Mouse (Mus musculus) kidney, postnatal 0 days (tissue): ENCODE measurements around the gene Vps4a. TPM values are rescaled to one million over a fixed set of nuclear protein-coding genes. Genes with fewer than 3 reads are reported as not detected.
A peak's percentile ranks its signal among the peaks of the same experiment; 100 is the strongest.

Experiments
- ATAC-seq: fragments of 200-750 bp; cut with Nextera tagmentation; replicated peaks from 2 replicates; pipeline ENCODE4 v1.8.0; 2017; ENCODE audit warnings: low read depth, moderate number of reproducible peaks, moderate TSS enrichment, moderate library complexity; ENCODE audit not compliant: low FRiP score
- DNase-seq: peaks from one replicate; pipeline ENCODE4 v3.0.0-alpha.2; 2016; ENCODE audit warnings: low spot score
- H3K27ac ChIP-seq: fragments of 300-500 bp; sonication (generic); 2 replicates; pipeline ENCODE4 v1.5.1; 2014; ENCODE audit warnings: mild to moderate bottlenecking
- H3K27me3 ChIP-seq: fragments of 300-500 bp; sonication (generic); 2 replicates; pipeline ENCODE4 v1.6.1; 2014; ENCODE audit warnings: low read length, mixed read lengths; ENCODE audit not compliant: insufficient read depth
- H3K36me3 ChIP-seq: fragments of 300-500 bp; sonication (generic); 2 replicates; pipeline ENCODE4 v1.6.1; 2014; ENCODE audit warnings: low read length, mixed read lengths; ENCODE audit not compliant: insufficient read depth
- H3K4me1 ChIP-seq: fragments of 300-500 bp; sonication (generic); replicated peaks from 2 replicates; pipeline ENCODE4 v1.6.1; 2014; ENCODE audit warnings: antibody characterized with exemption, low read length, mixed read lengths; ENCODE audit not compliant: insufficient read depth
- H3K4me2 ChIP-seq: fragments of 300-500 bp; sonication (generic); 2 replicates; pipeline ENCODE4 v1.6.1; 2014; ENCODE audit warnings: mild to moderate bottlenecking, low read length, moderate library complexity, mixed read lengths
- H3K4me3 ChIP-seq: fragments of 300-500 bp; sonication (generic); replicated peaks from 2 replicates; pipeline ENCODE4 v1.5.1; 2014; ENCODE audit warnings: low read depth, low read length
- H3K9ac ChIP-seq: fragments of 300-500 bp; sonication (generic); 2 replicates; pipeline ENCODE4 v1.6.1; 2014; ENCODE audit warnings: low read depth, low read length
- H3K9me3 ChIP-seq: fragments of 300-500 bp; sonication (generic); replicated peaks from 2 replicates; pipeline ENCODE4 v1.6.1; 2016; ENCODE audit warnings: low read length, inconsistent platforms, mixed read lengths
- CTCF ChIP-seq: IDR thresholded peaks from 2 replicates; pipeline ENCODE4 v1.5.1; 2016; ENCODE audit warnings: antibody characterized with exemption, low read depth, mild to moderate bottlenecking, moderate library complexity
- WGBS: fragments of 180-500 bp; shearing (Covaris S2); extraction: QIAGEN DNeasy Blood & Tissue Kit; methylation state at CpG from one replicate; pipeline ENCODE4 v1.1.7; 2014; 5-methylcytosine and 5-hydroxymethylcytosine counted together
- polyA plus RNA-seq: library from polyadenylated mRNA; unstranded; fragments of >200 nt; fragmentation: Nextera tagmentation; extraction: Ambion mirVana; gene quantifications from 2 replicates; pipeline ENCODE4 v1.2.1, GENCODE M21; 2015

Vps4a gene
- polyA plus RNA-seq, 1 experiment from 2014 or later = 59.6 TPM

DNA sequence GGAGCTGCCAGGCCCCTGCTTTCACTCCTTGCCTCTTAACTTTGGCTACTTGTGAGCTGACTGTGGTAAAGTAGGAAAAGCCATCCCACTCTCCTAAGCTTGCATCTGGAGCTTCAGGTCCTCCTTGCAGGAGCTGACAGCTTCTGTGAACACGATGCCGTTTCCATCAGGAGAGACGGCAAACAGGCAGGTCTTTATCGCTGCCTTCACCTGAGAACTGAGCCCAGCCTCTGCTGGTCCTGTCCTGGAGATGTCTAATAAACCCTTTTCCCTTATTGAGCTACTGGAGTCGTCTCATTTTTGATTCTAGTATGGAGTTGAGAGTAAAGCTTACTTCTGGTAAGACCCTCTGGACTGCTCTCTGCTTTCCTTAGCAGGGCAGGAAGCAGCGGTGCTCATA, 14.5 kb downstream of the Vps4a start:
- WGBS = 90% methylated on average over 6 of the region's 6 CpGs
- ATAC-seq = no peak
- Histone ChIP-seq H3K36me3 (peaks cover 50% of the 10 kb centered on the region), H3K9ac (no peak overlapping the region), H3K4me1 (no peaks in the 10 kb centered on the region), H3K9me3 (no peaks in the 10 kb centered on the region), H3K4me2 (no peak overlapping the region), H3K27me3 (no peaks in the 10 kb centered on the region), H3K27ac (no peak overlapping the region), H3K4me3 (no peak overlapping the region)
- no peak for DNase-seq
- TF ChIP-seq CTCF = no peak

DNA sequence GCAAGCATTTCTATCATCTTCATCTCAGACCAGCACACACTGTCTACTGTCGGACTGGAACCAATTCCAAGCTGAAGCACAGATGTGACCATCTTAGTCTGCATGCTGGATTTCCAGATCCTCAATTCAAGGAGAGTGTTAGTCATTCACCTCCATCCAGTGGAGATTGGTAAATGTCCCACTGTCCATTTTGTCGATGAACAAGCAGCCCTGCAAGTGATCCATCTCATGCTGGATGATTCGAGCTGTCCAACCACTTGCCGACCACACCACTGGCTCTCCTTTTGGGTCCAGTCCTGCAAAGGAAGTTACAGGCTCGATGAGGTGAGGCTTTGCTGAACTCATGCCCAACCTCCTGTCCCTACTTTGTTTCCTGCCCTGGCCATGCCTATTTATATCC, 16.0 kb downstream of the Vps4a start:
- WGBS = 80% methylated on average over 5 of the region's 5 CpGs
- Histone ChIP-seq H3K4me2 (peak overlapping the region; percentile 90; the same call in 1 of the 2 replicates), H3K36me3 (peaks cover 51% of the 10 kb centered on the region), H3K4me1 (no peaks in the 10 kb centered on the region), H3K9me3 (no peaks in the 10 kb centered on the region), H3K9ac (no peak overlapping the region), H3K4me3 (no peak overlapping the region), H3K27ac (no peak overlapping the region), H3K27me3 (no peaks in the 10 kb centered on the region)
- no peak for ATAC-seq
- DNase-seq = no peak
- no peak for TF ChIP-seq CTCF

DNA sequence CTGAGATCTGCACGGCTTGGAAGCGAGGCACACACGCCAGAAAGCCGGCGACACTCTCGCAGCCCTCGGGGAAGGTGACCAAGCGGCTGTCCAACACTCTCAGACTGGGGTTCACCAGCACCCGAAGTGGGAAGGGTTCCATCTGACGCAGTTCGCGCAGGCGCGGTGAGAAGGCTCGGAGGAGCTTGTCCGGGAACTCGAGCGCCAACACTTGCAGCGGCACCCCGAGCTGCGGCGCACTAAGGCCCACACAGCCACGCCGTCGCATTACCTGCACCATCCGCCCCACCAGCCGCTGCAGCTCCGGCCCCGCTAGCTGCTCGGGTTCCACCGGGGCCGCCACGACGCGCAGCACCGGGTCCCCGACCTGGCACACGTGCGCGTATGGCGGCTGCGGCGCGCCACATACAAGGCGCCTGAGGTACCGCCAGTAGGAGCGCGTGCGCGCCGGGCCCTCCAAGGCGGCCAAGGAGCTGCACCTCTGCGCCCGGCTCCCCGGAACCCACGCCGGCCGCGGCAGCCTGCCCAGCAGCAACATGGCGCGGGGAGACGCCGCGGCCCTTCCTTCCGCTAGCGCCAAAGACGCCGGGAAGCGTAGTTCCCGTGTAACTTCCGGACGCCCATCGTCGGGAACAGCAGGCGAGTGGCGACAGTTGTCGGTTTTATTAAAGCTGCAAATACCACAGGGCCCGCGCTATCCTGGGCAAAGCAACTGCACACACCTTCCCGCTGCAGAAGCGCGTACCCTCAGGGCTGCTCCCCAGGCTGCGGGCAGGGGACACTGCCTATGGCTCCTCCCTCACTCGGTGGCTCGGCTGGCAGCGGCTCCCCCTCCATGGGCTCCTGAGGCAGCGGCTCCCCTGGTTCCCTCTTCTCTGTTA, 17.3 kb downstream of the Vps4a start, which contains the start of gene Pdf:
Gene Pdf, minus strand, starts transcription at position 554 of the 881 bp plus-strand sequence.
- H3K4me1 ChIP-seq = no peaks in the 10 kb centered on the region
- WGBS = under 1% methylated on average over 67 of the region's 87 CpGs
- DNase-seq (peak; percentile 85), ATAC-seq (peak; percentile 83)
- H3K9ac ChIP-seq = peak within 1 kb of the TSS; percentile 84
- H3K27me3 ChIP-seq = no peaks in the 10 kb centered on the region
- no peaks in the 10 kb centered on the region for H3K9me3 ChIP-seq
- peaks cover 48% of the 10 kb centered on the region for H3K36me3 ChIP-seq
- peak within 1 kb of the TSS; percentile 95 for H3K27ac ChIP-seq
- H3K4me2 ChIP-seq = peak within 1 kb of the TSS; percentile 90
- no peak for TF ChIP-seq CTCF
- peak within 1 kb of the TSS; percentile 86 for H3K4me3 ChIP-seq

DNA sequence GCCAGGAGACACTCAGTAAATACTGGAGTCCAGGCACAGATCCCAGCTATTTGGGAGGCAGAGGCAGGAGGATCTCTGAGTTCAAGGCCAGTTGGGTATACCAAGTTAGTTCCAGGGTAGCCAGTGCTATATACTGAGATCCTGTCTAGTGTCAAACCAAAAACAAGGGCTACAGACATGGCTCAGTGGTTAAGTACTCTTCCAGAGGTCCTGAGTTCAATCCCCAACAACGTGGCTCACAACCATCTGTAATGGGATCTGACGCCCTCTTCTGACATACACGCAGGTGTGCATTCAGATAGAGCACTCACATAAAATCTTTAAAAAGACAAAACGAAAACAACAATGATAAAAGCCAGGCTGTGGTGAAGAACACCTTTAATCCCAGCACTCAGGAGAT, 18.5 kb downstream of the Vps4a start:
- no peaks in the 10 kb centered on the region for H3K4me1 ChIP-seq
- DNase-seq (no peak), ATAC-seq (no peak)
- no peak overlapping the region for H3K27ac ChIP-seq
- H3K36me3 ChIP-seq = peaks cover 36% of the 10 kb centered on the region
- 90% methylated on average over 4 of the region's 4 CpGs for WGBS
- H3K4me3 ChIP-seq = no peak overlapping the region
- H3K4me2 ChIP-seq = peak overlapping the region; percentile 90; the same call in 1 of the 2 replicates
- H3K9ac ChIP-seq = no peak overlapping the region
- TF ChIP-seq CTCF = no peak
- no peaks in the 10 kb centered on the region for H3K9me3 ChIP-seq
- no peaks in the 10 kb centered on the region for H3K27me3 ChIP-seq

DNA sequence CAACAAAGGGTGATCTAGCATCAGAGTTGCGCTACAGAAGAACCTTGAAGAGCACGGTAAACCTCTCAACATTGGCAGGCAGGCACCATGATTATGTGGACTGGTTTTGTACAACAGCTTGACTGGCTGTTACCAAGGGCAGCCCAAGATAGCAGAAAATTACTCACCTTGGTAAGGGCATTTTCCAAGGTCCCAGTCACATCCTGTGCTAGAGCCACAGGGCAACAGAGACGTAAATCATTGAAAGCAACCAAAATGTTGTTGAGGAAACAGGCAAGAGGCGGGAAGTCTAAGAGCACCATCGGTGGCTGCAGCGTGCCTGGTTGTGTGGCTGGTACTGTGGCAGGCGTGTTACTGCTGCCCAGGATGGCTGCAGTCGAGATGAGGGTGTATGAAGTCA, 21.0 kb downstream of the Vps4a start:
- H3K4me3 ChIP-seq = no peak overlapping the region
- no peaks in the 10 kb centered on the region for H3K9me3 ChIP-seq
- H3K9ac ChIP-seq = no peak overlapping the region
- no peak for TF ChIP-seq CTCF
- H3K4me2 ChIP-seq = no peak overlapping the region
- no peak for DNase-seq
- 96% methylated on average over 8 of the region's 8 CpGs for WGBS
- H3K27ac ChIP-seq = no peak overlapping the region
- no peak for ATAC-seq
- peaks cover 18% of the 10 kb centered on the region for H3K36me3 ChIP-seq
- 0 out of 2 replicates have a peak, but pooled peaks cover 8% of the 10 kb centered on the region for H3K4me1 ChIP-seq
- H3K27me3 ChIP-seq = no peaks in the 10 kb centered on the region

DNA sequence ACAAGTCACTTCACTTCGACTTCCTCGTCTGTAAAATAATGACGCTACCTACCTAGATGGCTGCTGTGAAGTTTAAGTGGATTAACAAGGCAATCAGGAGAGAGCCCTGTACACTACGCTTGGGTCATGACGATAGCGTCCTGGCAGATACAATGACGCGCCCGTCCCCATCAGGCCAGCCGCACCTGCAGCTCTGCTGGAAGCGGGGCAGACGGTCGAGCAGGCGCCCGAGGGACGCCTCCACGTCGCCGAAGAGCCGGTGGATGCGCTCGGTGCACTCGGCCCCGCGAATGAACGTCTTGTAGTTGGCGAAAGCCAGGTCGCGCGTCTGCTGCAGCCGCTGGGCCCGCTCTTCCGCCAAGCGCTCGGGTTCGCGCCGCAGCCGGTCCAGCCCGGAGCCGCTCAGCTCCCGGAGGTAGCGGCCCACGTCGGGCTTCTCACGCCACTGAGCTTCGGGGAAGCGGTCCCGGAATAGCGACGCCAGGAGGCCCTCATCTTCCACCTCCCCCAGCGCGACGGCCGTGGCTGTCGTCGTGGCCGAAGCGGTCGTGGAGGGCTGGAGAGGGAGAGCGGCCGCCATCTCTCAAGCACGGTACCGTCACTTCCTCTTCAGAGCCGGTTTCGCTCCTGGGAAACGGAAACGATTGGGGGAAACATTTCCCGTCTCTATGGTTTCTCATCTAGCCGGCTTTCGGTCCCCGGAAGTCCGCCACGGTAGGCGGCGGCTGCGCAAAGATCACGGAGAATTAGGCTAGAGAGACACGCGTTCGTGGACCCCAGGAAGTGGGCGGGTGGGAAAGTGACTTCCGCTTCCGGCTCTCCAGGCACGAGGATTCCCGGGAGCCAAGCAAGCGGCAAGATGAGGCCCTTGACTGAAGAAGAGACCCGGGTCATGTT, 25.3 kb downstream of the Vps4a start, which contains the start of the genes Cog8 and Nip7:
Gene Cog8, minus strand, starts transcription at position 614 of the 897 bp plus-strand sequence.
Gene Nip7, plus strand, starts transcription at position 802 of the 897 bp plus-strand sequence.
- ATAC-seq (peak; percentile 90), DNase-seq (peak; percentile 99)
- peak within 1 kb of the TSS; percentile 93 for H3K4me2 ChIP-seq
- 0 out of 2 replicates have a peak, but pooled peaks have one; percentile 1 for TF ChIP-seq CTCF
- under 1% methylated on average over 86 of the region's 88 CpGs for WGBS
- H3K9ac ChIP-seq = peak within 1 kb of the TSS; percentile 93
- no peaks in the 10 kb centered on the region for H3K27me3 ChIP-seq
- H3K27ac ChIP-seq = peak within 1 kb of the TSS; percentile 90
- peaks cover 17% of the 10 kb centered on the region; the same call in 1 of the 2 replicates for H3K4me1 ChIP-seq
- H3K4me3 ChIP-seq = peak within 1 kb of the TSS; percentile 96
- H3K9me3 ChIP-seq = no peaks in the 10 kb centered on the region
- H3K36me3 ChIP-seq = peaks cover 18% of the 10 kb centered on the region
